Mouse (Mus musculus) myocyte (in vitro differentiated cells): ENCODE data around the gene Gli3. TPM values are rescaled to one million over a fixed set of nuclear protein-coding genes. Genes with fewer than 3 reads are reported as not detected.

ENCODE experiments used
- H3K27me3 ChIP-seq: one replicate; pipeline ENCODE4 v1.6.1; 2011; ENCODE audit not compliant: control insufficient read depth, insufficient read depth, insufficient read length
- H3K36me3 ChIP-seq: one replicate; pipeline ENCODE4 v1.6.1; 2011; ENCODE audit not compliant: control insufficient read depth, insufficient read depth
- H3K4me2 ChIP-seq: one replicate; pipeline ENCODE4 v1.6.1; 2011; ENCODE audit warnings: low read depth, control low read depth
- H3K4me3 ChIP-seq: one replicate; pipeline ENCODE4 v1.5.1; 2011; ENCODE audit warnings: mild to moderate bottlenecking, control low read depth, moderate library complexity
- H3K79me2 ChIP-seq: one replicate; pipeline ENCODE4 v1.6.1; 2011; ENCODE audit not compliant: control insufficient read depth, insufficient read depth
- H3ac ChIP-seq: one replicate; pipeline ENCODE4 v1.6.1; 2011; ENCODE audit not compliant: control insufficient read depth, insufficient read length
- CEBPB ChIP-seq: IDR thresholded peaks from 2 replicates; pipeline ENCODE4 v1.6.1; 2011; ENCODE audit warnings: mild to moderate bottlenecking, moderate library complexity; ENCODE audit not compliant: poor library complexity, insufficient read depth, severe bottlenecking
- E2F4 ChIP-seq: IDR thresholded peaks from one replicate; pipeline ENCODE4 v1.6.1; 2011; ENCODE audit warnings: mild to moderate bottlenecking, control low read depth, moderate library complexity; ENCODE audit not compliant: insufficient read depth
- MAX ChIP-seq: IDR thresholded peaks from one replicate; pipeline ENCODE4 v1.6.1; 2011; ENCODE audit warnings: low read depth, mild to moderate bottlenecking, control low read depth
- MYOD1 ChIP-seq, 3 experiments: IDR thresholded peaks; one replicate each; pipeline ENCODE4 v1.6.1; 2011; ENCODE audit warnings: control low read depth in 2 of 3, low read depth in 2 of 3, mild to moderate bottlenecking in 2 of 3, moderate library complexity in 1 of 3; ENCODE audit not compliant: insufficient read length in 2 of 3, control insufficient read depth in 1 of 3
- MYOG ChIP-seq, 3 experiments: IDR thresholded peaks; one replicate each; pipeline ENCODE4 v1.6.1; 2011; ENCODE audit warnings: control low read depth in 2 of 3, low read depth in 2 of 3, mild to moderate bottlenecking in 2 of 3; ENCODE audit not compliant: insufficient read length in 2 of 3, control insufficient read depth in 1 of 3, insufficient read depth in 1 of 3
- POLR2A ChIP-seq: IDR thresholded peaks from one replicate; pipeline ENCODE4 v1.6.1; 2011; ENCODE audit warnings: low read depth, mild to moderate bottlenecking, control low read depth, moderate library complexity; ENCODE audit not compliant: insufficient read length
- POLR2AphosphoS2 ChIP-seq: IDR thresholded peaks from one replicate; pipeline ENCODE4 v1.6.1; 2011; ENCODE audit warnings: low read depth, control low read depth; ENCODE audit not compliant: insufficient read length
- REST ChIP-seq: IDR thresholded peaks from one replicate; pipeline ENCODE4 v1.6.1; 2011; ENCODE audit warnings: mild to moderate bottlenecking, control low read depth, moderate library complexity; ENCODE audit not compliant: insufficient read depth, insufficient read length
- SRF ChIP-seq: IDR thresholded peaks from one replicate; pipeline ENCODE4 v1.6.1; 2011; ENCODE audit warnings: low read depth; ENCODE audit not compliant: control insufficient read depth, insufficient read length
- TCF12 ChIP-seq: IDR thresholded peaks from one replicate; pipeline ENCODE4 v1.6.1; 2011; ENCODE audit warnings: mild to moderate bottlenecking, control low read depth; ENCODE audit not compliant: poor library complexity, insufficient read depth, severe bottlenecking
- TCF3 ChIP-seq: IDR thresholded peaks from one replicate; pipeline ENCODE4 v1.6.1; 2011; ENCODE audit warnings: low read depth, control low read depth; ENCODE audit not compliant: insufficient read length
- USF1 ChIP-seq: IDR thresholded peaks from one replicate; pipeline ENCODE4 v1.6.1; 2011; ENCODE audit warnings: low read depth, mild to moderate bottlenecking, control low read depth, moderate library complexity
- polyA plus RNA-seq: library from polyadenylated mRNA; unstranded; fragments of >200 nt; fragmentation: generic; extraction: Trizol; gene quantifications from one replicate; pipeline ENCODE4 v1.2.1, GENCODE M21; 2012; ENCODE audit warnings: missing spikeins

Gene Gli3
- polyA plus RNA-seq, 1 experiment = 3.9 TPM

DNA sequence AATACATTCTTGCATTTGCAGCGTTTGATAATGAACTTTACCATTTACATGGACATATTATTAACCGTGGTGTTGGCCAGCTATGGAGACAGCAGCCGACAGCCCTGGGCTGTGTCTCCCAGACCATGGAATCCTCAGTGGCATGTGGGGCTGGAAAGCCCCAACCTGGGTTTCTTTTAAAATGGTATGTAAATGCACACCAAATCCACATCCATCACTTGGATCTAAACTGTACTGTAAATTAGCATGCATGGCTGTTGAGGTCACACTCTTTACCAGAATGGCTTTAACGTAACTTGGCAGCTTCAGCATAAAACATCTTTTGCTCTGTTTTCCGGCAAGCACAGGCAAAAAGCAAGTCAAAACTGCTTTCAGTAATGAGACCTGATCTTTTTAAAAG lies 117.4 kb downstream of the Gli3 start:
- Histone ChIP-seq H3K4me3 (no peak overlapping the region), H3K36me3 (no peaks in the 10 kb centered on the region), H3K4me2 (no peak overlapping the region), H3K79me2 (no peaks in the 10 kb centered on the region), H3K27me3 (no peaks in the 10 kb centered on the region), H3ac (no peak overlapping the region)
- TF ChIP-seq MYOG (IDR thresholded peaks at IDR 0.05; ENCODE audit: control insufficient read depth in 1 of 3, insufficient read depth in 1 of 3, insufficient read length in 2 of 3, low read depth in 2 of 3) = no peak
- TF ChIP-seq MAX = no peak
- no peak for TF ChIP-seq USF1
- no peak for TF ChIP-seq POLR2A
- no peak for TF ChIP-seq MYOD1 (IDR thresholded peaks at IDR 0.05; ENCODE audit: control insufficient read depth in 1 of 3, insufficient read length in 2 of 3, low read depth in 2 of 3)
- TF ChIP-seq TCF12 = no peak
- no peak for TF ChIP-seq REST
- TF ChIP-seq CEBPB = no peak
- no peak for TF ChIP-seq SRF

DNA sequence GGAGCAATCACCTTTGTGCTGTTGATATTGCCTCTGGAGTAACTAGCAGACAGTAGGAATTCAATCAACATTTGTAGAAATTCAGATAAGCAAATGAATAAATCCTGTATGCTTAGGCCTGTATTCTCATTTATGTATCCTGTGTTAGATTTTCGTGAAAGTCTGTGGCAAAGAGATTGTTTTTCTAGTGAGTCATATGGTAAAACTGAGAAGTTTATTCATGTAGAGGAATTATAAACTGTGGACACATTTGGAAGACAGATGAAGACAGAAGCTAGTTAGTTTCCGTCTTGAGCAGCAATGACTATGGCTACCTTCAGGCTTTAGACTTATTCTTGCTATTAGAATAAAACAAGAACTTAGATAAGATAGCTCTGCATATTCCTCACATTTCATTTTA lies 122.9 kb downstream of the Gli3 start:
- TF ChIP-seq TCF12 = no peak
- TF ChIP-seq E2F4 = no peak
- TF ChIP-seq POLR2A = no peak
- no peak for TF ChIP-seq CEBPB
- TF ChIP-seq TCF3 = no peak
- no peak for TF ChIP-seq MYOG (IDR thresholded peaks at IDR 0.05; ENCODE audit: control insufficient read depth in 1 of 3, insufficient read depth in 1 of 3, insufficient read length in 2 of 3, low read depth in 2 of 3)
- TF ChIP-seq REST = no peak
- TF ChIP-seq POLR2AphosphoS2 = no peak
- no peak for TF ChIP-seq MAX
- no peak for TF ChIP-seq USF1
- TF ChIP-seq MYOD1 (IDR thresholded peaks at IDR 0.05; ENCODE audit: control insufficient read depth in 1 of 3, insufficient read length in 2 of 3, low read depth in 2 of 3) = no peak
- no peak for TF ChIP-seq SRF
- no peaks in the 10 kb centered on the region for H3K27me3 ChIP-seq
- H3K79me2 ChIP-seq = peaks cover 20% of the 10 kb centered on the region
- H3K4me3 ChIP-seq = no peak overlapping the region
- H3ac ChIP-seq = no peak overlapping the region
- H3K4me2 ChIP-seq = peak overlapping the region; percentile 25
- H3K36me3 ChIP-seq = no peaks in the 10 kb centered on the region

DNA sequence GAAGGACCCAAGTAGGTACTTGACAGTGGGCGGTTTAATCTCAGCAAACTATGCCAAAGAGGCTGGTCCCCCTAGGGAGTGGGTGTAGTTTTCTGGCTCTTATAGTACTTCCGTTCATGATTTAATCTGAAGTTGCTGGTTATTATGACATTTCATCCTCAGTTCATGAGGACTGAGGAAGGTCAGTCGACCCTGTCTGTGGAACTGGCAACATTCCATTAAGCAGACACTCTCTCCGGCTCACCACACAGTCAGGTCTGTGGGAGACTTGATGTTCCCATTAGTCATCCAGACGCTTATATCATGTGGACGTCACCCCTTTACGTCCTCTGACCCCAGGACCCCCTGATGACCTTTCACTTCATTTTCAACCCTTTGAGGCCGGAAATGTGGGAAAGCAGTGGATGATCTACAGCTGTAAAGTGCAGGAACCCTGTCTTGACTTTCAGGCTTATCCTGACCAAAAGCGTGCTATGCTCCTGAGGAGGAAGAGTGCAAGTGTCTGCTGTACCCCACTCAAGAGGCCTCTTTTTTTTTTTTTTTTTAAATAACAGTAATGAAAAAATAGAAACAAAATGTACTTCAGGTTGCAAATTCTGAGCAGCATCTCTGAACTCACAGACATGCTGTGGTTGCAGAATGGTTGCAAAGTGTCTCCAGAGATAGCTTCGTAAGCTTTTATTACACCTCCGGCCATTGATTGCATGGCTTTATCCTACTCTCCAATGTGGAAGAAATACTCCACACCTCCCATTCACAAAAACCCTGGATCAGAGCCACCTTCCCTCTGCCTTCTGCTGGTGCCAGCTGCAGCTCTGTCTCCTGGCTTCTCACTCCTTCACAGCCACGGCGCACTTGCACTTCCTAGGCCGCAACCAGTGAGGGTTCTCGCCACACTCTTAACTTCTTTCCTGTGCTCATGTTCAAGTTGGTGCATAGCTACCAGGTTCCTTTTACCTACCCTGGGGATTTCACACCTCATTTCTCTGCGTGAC lies 125.5 kb downstream of the Gli3 start:
- H3K79me2 ChIP-seq = peaks cover 38% of the 10 kb centered on the region
- H3ac ChIP-seq = no peak overlapping the region
- H3K27me3 ChIP-seq = no peaks in the 10 kb centered on the region
- no peak for TF ChIP-seq POLR2A
- no peak for TF ChIP-seq CEBPB
- H3K36me3 ChIP-seq = no peaks in the 10 kb centered on the region
- H3K4me2 ChIP-seq = peak overlapping the region; percentile 63
- no peak overlapping the region for H3K4me3 ChIP-seq

DNA sequence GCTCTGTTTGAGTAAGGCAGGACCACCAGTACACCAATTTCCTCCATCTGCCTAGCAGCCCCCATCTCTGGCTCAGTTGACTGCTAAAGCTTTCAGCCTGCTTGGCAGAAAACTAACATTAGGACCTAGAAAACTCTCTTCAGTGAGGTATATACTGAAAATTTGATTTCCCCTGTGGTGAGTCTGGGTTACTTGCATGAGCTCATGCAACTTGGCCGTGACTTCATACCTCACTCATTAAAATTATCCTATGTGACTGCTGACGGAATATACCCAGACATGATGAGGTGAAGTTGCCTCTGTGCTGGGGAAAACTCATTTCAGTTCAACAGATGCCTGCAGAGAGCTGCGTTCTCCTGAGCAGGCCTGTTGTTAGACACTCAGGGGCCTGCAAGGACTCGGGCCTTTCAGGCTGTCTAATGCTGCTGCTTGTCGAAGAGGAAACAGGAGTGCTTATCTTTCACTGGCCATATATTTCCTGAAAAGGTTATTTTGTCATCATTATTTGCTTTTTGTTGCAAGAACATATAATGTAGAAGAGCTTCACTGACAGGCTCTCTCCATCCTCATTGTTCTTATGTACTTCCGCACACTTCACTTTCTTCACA lies 127.4 kb downstream of the Gli3 start:
- no peak overlapping the region for H3ac ChIP-seq
- H3K4me3 ChIP-seq = no peak overlapping the region
- H3K36me3 ChIP-seq = no peaks in the 10 kb centered on the region
- no peaks in the 10 kb centered on the region for H3K27me3 ChIP-seq
- no peak for TF ChIP-seq TCF12
- TF ChIP-seq MAX = no peak
- no peak for TF ChIP-seq USF1
- TF ChIP-seq CEBPB = no peak
- TF ChIP-seq POLR2AphosphoS2 = no peak
- no peak for TF ChIP-seq E2F4
- no peak for TF ChIP-seq SRF
- no peak for TF ChIP-seq MYOG (IDR thresholded peaks at IDR 0.05; ENCODE audit: control insufficient read depth in 1 of 3, insufficient read depth in 1 of 3, insufficient read length in 2 of 3, low read depth in 2 of 3)
- TF ChIP-seq MYOD1 (IDR thresholded peaks at IDR 0.05; ENCODE audit: control insufficient read depth in 1 of 3, insufficient read length in 2 of 3, low read depth in 2 of 3) = no peak
- no peak for TF ChIP-seq TCF3
- TF ChIP-seq POLR2A = no peak
- no peak for TF ChIP-seq REST
- H3K4me2 ChIP-seq = no peak overlapping the region
- peaks cover 41% of the 10 kb centered on the region for H3K79me2 ChIP-seq

DNA sequence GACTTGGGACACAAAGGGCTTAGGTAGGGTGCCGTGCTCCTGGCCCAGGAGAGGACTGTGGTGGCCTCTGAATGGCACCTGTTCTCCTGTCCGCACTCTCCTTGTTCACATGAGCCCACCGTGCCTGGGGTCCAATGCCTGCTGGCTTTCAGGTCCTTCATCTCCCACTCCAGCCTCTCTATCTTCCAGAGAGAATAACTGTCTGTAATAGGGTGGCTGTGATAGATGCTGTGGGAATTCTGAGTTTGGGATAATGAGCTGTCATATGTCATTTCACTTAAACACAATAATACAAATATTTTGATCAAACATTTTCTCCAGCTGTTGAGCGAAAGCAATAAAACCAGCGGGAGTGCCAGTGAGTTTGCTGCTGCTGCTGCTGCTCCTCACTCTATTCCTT lies 133.6 kb downstream of the Gli3 start:
- Histone ChIP-seq H3K79me2 (peaks cover 22% of the 10 kb centered on the region), H3K4me2 (no peak overlapping the region), H3K36me3 (peaks cover 5% of the 10 kb centered on the region), H3ac (no peak overlapping the region), H3K4me3 (no peak overlapping the region), H3K27me3 (no peaks in the 10 kb centered on the region)
- TF ChIP-seq TCF3 = no peak
